Mouse (Mus musculus) testis, adult 2 months (tissue): ENCODE data around the gene H2-Q6. TPM values are rescaled to one million over a fixed set of nuclear protein-coding genes. Genes with fewer than 3 reads are reported as not detected.
"Not testable (repeated sequence)": the region's sequence is repeated elsewhere in the genome, so short reads cannot be mapped to it uniquely, and the experiment has no call there.

ENCODE experiments used
- H3K27ac ChIP-seq: fragments of 200-500 bp; 2 replicates; pipeline ENCODE4 v1.5.1; 2012; ENCODE audit warnings: low read depth, low read length; ENCODE audit not compliant: control insufficient read depth, insufficient read depth
- H3K27me3 ChIP-seq: fragments of 200-500 bp; 2 replicates; pipeline ENCODE4 v1.6.1; 2012; ENCODE audit warnings: mild to moderate bottlenecking, low read length, moderate library complexity; ENCODE audit not compliant: control insufficient read depth, insufficient read depth
- H3K36me3 ChIP-seq: fragments of 200-500 bp; 2 replicates; pipeline ENCODE4 v1.6.1; 2012; ENCODE audit warnings: mild to moderate bottlenecking, low read length; ENCODE audit not compliant: control insufficient read depth, insufficient read depth
- H3K4me1 ChIP-seq: fragments of 200-500 bp; 2 replicates; pipeline ENCODE4 v1.6.1; 2012; ENCODE audit warnings: low read length; ENCODE audit not compliant: control insufficient read depth, insufficient read depth
- H3K4me3 ChIP-seq: fragments of 200-500 bp; 2 replicates; pipeline ENCODE4 v1.5.1; 2012; ENCODE audit warnings: low read depth, mild to moderate bottlenecking, low read length, moderate library complexity, mixed read lengths; ENCODE audit not compliant: control insufficient read depth
- CTCF ChIP-seq: fragments of 200-500 bp; IDR thresholded peaks from 2 replicates; pipeline ENCODE4 v1.5.1; 2012; ENCODE audit warnings: low read depth, mild to moderate bottlenecking, inconsistent platforms, low read length, moderate library complexity; ENCODE audit not compliant: control insufficient read depth, insufficient read depth, insufficient replicate concordance
- POLR2A ChIP-seq: fragments of 200-500 bp; IDR thresholded peaks from 2 replicates; pipeline ENCODE4 v1.6.1; 2012; ENCODE audit warnings: low read depth, mild to moderate bottlenecking, inconsistent platforms, low read length, moderate library complexity; ENCODE audit not compliant: control insufficient read depth
- polyA plus RNA-seq: library from polyadenylated mRNA; depleted of rRNA; stranded (reverse); fragments of >200 nt; gene quantifications from 2 replicates; pipeline ENCODE4 v1.2.3, GENCODE M21; 2012; rRNA removed

The H2-Q6 gene
- 1.6 and 1.8 TPM in 2 replicates for polyA plus RNA-seq

GRCm38 (mm10) chr17:35424624-35425416, at the start of gene H2-Q6:
Gene H2-Q6 (plus strand): TSS chr17:35424850.
- not testable (repeated sequence) for H3K27me3 ChIP-seq, H3K4me1 ChIP-seq, H3K36me3 ChIP-seq, H3K27ac ChIP-seq
- peak within 1 kb of the TSS; percentile 68 for H3K4me3 ChIP-seq

- Histone ChIP-seq H3K36me3 (no peaks in the 10 kb centered on the region), H3K27ac (no peak within 1 kb of the TSS), H3K4me3 (peak within 1 kb of the TSS; percentile 90), H3K27me3 (no peaks in the 10 kb centered on the region), H3K4me1 (peaks cover 14% of the 10 kb centered on the region)
- TF ChIP-seq CTCF = no peak
- TF ChIP-seq POLR2A = no peak
These were observed 45.3 kb upstream of the H2-Q6 start, which contains the start of gene H2-Q4 for GRCm38 (mm10) chr17:35379369-35379728. Gene H2-Q4 (plus strand): TSS chr17:35379617.

- no peak for TF ChIP-seq POLR2A
- TF ChIP-seq CTCF = no peak
- no peak overlapping the region for H3K27ac ChIP-seq
- H3K4me1 ChIP-seq = peaks cover 14% of the 10 kb centered on the region
These were observed 44.8 kb upstream of the H2-Q6 start for GRCm38 (mm10) chr17:35379729-35380451.

GRCm38 (mm10) chr17:35389796-35390195, 34.9 kb upstream of the H2-Q6 start:
- H3K27ac ChIP-seq, H3K36me3 ChIP-seq, H3K4me1 ChIP-seq, H3K27me3 ChIP-seq, H3K4me3 ChIP-seq: not testable (repeated sequence)
- peak; percentile 67; the same call in 1 of the 2 replicates for TF ChIP-seq CTCF

More at GRCm38 (mm10) chr17:35379729-35380451, 44.8 kb upstream of the H2-Q6 start:
- H3K4me3 ChIP-seq = peak overlapping the region; percentile 90
- no peaks in the 10 kb centered on the region for H3K36me3 ChIP-seq
- no peaks in the 10 kb centered on the region for H3K27me3 ChIP-seq

GRCm38 (mm10) chr17:35392671-35393070, 32.0 kb upstream of the H2-Q6 start:
- not testable (repeated sequence) for H3K27ac ChIP-seq, H3K4me1 ChIP-seq, H3K36me3 ChIP-seq, H3K27me3 ChIP-seq, H3K4me3 ChIP-seq

GRCm38 (mm10) chr17:35393864-35394800, 30.5 kb upstream of the H2-Q6 start:
- not testable (repeated sequence) for H3K36me3 ChIP-seq, H3K4me1 ChIP-seq, H3K27ac ChIP-seq, H3K27me3 ChIP-seq
- H3K4me3 ChIP-seq = peak overlapping the region; percentile 51

- H3K4me3 ChIP-seq, H3K4me1 ChIP-seq, H3K27me3 ChIP-seq, H3K36me3 ChIP-seq, H3K27ac ChIP-seq: not testable (repeated sequence)
These were observed 27.7 kb upstream of the H2-Q6 start for GRCm38 (mm10) chr17:35396956-35397355.

GRCm38 (mm10) chr17:35413057-35413456, 11.6 kb upstream of the H2-Q6 start:
- H3K27ac ChIP-seq, H3K4me1 ChIP-seq, H3K36me3 ChIP-seq, H3K27me3 ChIP-seq, H3K4me3 ChIP-seq: not testable (repeated sequence)

GRCm38 (mm10) chr17:35415273-35416129, 9.1 kb upstream of the H2-Q6 start:
- H3K36me3 ChIP-seq, H3K27ac ChIP-seq, H3K27me3 ChIP-seq, H3K4me3 ChIP-seq, H3K4me1 ChIP-seq: not testable (repeated sequence)
